ENCODE assay signal across 16 mouse cellular contexts in the genomic region with DNA sequence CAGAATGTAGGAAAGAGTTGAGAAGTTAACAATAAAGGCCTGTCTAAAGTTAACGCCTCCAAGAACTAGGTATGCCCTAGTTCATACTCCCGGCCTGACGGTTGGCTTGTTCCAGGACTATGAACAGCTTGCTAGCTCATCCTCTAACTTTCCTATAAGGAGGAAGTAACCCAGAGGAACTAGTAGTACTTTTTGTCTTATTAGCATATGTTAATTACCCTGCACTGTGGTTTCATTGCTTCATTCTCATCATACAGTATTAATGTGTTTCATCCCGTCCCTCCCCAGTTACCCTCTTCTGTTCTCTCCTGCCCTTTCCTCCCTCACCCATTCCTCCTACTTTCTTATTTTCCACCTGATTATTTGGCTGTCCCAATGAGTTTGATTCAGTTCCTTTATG.
"Had no signal": no experiment of that assay in that cellular context is flagged by ENCODE, and none has a peak within 500 bp of the region (broad histone marks: within the 10 kb centered on the region; RNA-seq: fewer than 3 reads in every experiment).

No protein-coding gene starts in this region.

- ATAC-seq: hindbrain, postnatal 0 days; intestine, embryonic 16.5 days had no signal

- DNase-seq: gastrocnemius, adult 2 months; gastrocnemius, postnatal 10 days; gastrocnemius, postnatal 25 days; heart, adult 11 months; heart, postnatal 10 days; heart, postnatal 36 days; kidney, adult 11 months; kidney, adult 2 months; kidney, adult 9 months; kidney, postnatal 14 days; kidney, postnatal 36 days; layer of hippocampus, adult 9-11 months; layer of hippocampus, postnatal 36 days; liver had no signal
